Mouse (Mus musculus) G1E (cell line): Measurements from ENCODE around the gene Pex16.

Source experiments
- CTCF ChIP-seq: IDR thresholded peaks from 2 replicates; pipeline ENCODE4 v1.5.1; 2012; ENCODE audit warnings: low read depth, low read length, inconsistent platforms, mixed read lengths
- GATA1 ChIP-seq: IDR thresholded peaks from 2 replicates; pipeline ENCODE4 v1.6.1; 2012; ENCODE audit warnings: borderline replicate concordance, low read length, inconsistent platforms, mixed read lengths

DNA sequence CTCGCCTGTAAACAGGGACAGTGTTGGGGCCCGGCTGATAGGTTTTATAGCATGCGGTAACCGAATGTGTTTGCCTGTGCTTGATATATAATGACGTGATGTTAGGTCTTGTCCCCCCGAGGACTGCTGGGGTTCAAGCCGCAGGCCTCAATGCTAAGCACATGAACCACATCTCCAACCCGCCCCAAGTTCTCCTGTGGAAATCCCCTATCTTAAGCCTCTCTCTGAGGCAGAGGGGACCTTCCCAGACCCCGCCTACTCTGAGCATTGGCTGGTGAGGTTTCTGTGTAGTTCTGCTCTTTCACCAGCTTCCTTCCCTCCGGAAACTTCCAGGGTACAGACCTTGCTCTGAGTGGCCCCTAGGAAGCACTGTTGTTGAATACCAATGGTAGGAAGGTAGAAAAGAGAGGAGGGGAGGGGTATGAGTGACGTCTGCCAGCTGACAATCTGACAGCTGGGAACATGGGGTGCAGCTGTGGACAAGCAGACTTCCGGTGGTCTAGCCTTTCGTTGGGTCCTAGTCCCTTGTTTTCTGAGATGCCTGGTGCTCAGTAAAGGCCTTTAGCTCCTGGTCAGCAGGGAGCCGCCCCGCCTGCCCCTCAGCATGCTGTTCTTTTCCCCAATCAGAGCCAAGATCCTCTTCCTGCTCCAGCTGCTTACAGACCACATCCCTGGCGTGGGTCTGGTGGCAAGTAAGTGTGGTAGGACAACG lies 5.5 kb downstream of the Pex16 start:
- TF ChIP-seq CTCF (no peak), GATA1 (no peak)
